Mouse (Mus musculus) mouse embryonic stem cell (cell line): ENCODE measurements around the gene BC049730.
"Not testable (repeated sequence)": the region's sequence is repeated elsewhere in the genome, so short reads cannot be mapped to it uniquely, and the experiment has no call there.

ENCODE experiments used
- in situ Hi-C, 2 experiments: fragments of 300-500 bp; cut with MboI; formaldehyde crosslinking; loops; 1 replicate in 1 of 2; 3 replicates in 1 of 2; pipeline ENCODE4 v1.14.3; 2019 to 2020; ENCODE audit warnings: low sequenced_read_pairs in 2 of 2, low pct_unique_long_range_greater_than_20kb in 1 of 2, mixed read lengths in 1 of 2; ENCODE audit not compliant: unreplicated experiment in 1 of 2

Gene BC049730

DNA sequence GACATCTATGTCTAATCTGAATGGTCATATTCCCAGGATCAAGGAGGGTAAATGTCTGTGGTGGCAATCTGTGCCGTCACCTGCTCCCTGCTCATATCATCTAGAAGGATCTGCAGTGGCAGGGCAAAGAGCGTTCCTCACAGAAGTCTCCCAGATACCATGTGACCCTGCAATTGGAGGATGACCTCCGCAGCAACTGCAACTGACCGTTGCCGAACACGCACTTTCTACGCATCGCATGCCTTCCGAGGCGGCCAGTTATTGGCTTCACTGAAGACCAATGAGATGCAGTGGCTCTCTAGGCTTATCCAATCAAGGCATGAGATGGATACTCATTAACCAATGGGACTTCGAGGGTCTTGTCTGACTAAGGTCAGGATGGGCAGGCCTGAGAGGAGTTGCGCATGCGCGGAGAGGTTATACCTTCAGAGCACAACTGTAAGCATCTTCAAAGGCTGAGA lies at the start of gene BC049730:
Gene BC049730, plus strand, starts transcription at position 411 of the 461 bp plus-strand sequence.
- in situ Hi-C loops = no loop called here

GRCm38 (mm10) chr7:24659737-24660357 lies 49.2 kb upstream of the BC049730 start:
- in situ Hi-C loops = loop anchor here (5.0 to 10.0 kb wide), 2 partner anchors 55 to 63 kb away; no protein-coding TSS in a partner anchor

DNA sequence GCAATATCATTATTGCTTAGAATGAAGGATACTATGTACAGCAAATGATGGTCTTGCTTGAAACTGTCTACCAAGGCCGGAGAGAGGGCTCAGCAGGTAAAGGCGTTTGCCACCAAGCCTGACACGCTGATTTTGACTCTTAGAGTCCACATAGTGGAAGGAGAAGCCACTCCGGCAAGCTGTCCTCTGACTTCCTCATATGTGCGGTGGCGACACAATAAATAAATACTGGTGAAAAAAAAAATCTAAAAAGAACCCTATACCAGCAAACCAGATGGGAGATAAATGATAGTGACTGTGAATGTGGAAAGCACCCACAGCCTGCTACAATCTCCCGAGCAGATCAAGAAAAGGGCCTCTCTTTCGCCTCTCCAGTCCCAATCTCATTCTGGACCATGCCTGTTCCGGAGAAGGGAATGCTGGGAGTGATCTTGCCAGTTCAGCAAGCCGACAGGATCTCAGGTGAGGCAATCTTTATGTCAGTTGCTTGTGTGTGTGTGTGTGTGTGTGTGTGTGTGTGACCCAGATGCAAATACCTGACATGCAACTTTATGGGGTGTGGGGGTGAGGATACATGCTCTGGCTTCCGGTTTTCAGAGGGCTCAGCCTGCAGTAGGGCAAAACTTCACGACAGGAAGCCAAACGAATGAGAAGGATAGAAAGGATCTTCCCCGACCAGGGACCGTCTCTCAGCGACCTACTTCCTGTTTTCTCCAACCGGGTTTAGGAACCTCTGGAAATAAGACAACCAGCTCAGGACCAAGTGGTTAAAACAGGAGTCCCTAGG lies 47.7 kb upstream of the BC049730 start:
- in situ Hi-C loops = no loop called here

- in situ Hi-C loops = no loop called here
Measured at GRCm38 (mm10) chr7:24662575-24662974, 46.5 kb upstream of the BC049730 start.

- in situ Hi-C loops = no loop called here
Measured at GRCm38 (mm10) chr7:24664301-24664700, 44.7 kb upstream of the BC049730 start.

- in situ Hi-C loops = no loop called here
Measured at GRCm38 (mm10) chr7:24664959-24665358, 44.1 kb upstream of the BC049730 start.

GRCm38 (mm10) chr7:24671944-24672439 lies 37.0 kb upstream of the BC049730 start:
- in situ Hi-C loops = no loop called here

- in situ Hi-C loops = no loop called here
Measured at GRCm38 (mm10) chr7:24676575-24676974, 32.5 kb upstream of the BC049730 start, which contains the start of gene Tex101. Gene Tex101, minus strand, starts transcription at chr7:24676675.

DNA sequence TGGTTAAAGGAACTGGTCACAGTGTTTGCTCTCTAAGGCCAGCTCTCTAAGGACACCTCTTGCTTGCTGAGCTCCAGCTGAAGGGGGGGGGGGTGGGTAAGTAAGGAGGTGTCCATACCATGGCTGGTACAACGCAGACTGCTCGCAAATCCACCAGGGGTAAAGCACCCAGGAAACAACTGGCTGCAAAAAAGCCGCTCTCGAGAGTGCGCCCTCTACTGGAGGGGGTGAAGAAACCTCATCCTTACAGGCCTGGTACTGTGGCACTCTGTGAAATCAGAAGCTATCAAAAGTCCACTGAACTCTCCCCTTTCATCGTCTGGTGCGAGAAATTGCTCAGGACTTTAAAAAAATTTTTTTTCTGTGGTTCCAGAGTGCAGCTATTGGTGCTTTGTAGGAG lies 24.9 kb upstream of the BC049730 start:
- in situ Hi-C loops = not testable (repeated sequence)

DNA sequence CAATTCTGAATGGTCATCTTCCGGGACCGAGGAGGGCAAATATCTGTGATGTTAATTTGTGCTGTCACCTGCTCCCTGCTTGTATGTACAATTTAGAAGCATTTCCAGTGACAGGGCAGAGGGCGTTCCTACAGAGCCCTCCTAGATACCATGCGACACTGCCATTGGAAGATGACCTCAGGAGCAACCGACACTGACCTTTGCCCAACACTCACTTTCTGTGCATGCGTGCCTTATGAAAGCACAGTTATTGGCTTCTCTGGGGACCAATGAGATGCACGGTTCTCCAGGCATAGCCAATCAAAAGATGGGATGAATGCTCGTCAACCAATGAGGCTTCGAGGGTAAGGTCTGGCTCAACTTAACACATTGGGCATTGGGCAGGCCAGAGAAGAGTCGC lies 21.5 kb upstream of the BC049730 start:
- in situ Hi-C loops = not testable (repeated sequence)

DNA sequence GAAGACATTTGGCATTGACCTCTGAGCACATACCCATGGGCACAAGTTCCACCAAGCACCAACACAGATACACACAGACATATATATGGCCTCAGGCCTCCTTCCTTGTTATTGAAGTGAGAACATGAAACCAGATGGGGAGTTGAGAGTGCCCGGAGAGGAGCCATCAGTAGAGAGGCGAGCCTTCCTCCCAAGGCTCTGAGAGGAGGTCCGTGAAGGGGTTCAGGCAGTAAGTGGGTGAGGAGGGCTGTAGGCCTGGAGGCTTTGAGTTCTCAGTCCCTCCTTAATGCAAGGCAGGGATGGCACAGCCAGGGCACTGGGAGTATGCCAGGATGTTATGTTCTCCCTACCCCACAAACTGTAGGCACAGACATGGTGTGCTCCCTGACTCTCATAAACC lies 16.3 kb upstream of the BC049730 start:
- in situ Hi-C loops = not testable (repeated sequence)

- in situ Hi-C loops = not testable (repeated sequence)
Measured at GRCm38 (mm10) chr7:24697891-24698290, 11.2 kb upstream of the BC049730 start.

GRCm38 (mm10) chr7:24702841-24703240 lies 6.2 kb upstream of the BC049730 start:
- in situ Hi-C loops = not testable (repeated sequence)

DNA sequence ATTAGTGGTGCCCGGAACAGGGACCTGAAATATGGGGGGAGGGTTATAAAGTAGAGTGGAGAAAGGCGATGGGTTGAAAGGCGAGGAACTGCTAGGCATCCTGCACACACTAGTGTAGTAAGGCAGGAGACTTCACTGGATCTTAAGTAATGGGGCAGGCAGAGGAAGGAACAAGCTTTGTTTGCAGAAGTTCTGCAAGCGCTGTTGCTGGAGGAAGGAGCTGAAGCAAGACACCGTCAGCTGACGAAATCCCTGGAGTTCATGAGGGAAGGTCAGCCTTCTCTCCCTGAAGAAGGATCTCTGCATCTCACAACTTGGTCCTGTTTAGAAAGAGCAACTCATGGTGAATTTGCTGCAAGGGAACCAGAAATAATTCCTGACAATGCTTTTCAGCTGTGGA lies 6.0 kb downstream of the BC049730 start:
- in situ Hi-C loops = no loop called here

DNA sequence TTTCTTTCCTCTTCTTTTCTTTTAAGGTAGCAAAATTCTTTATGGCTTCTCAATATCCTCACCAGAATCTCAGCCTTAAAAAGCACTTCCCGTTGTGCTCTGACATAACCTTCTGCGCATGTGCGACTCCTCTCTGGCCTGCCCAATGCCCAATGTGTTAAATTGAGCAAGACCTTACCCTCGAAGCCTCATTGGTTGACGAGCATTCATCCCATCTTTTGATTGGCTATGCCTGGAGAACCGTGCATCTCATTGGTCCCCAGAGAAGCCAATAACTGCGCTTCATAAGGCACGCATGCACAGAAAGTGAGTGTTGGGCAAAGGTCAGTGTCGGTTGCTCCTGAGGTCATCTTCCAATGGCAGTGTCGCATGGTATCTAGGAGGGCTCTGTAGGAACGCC lies 17.8 kb downstream of the BC049730 start, which contains the start of gene Gm4763:
Gene Gm4763, minus strand, starts transcription at position 101 of the 400 bp plus-strand sequence.
- in situ Hi-C loops = not testable (repeated sequence)

DNA sequence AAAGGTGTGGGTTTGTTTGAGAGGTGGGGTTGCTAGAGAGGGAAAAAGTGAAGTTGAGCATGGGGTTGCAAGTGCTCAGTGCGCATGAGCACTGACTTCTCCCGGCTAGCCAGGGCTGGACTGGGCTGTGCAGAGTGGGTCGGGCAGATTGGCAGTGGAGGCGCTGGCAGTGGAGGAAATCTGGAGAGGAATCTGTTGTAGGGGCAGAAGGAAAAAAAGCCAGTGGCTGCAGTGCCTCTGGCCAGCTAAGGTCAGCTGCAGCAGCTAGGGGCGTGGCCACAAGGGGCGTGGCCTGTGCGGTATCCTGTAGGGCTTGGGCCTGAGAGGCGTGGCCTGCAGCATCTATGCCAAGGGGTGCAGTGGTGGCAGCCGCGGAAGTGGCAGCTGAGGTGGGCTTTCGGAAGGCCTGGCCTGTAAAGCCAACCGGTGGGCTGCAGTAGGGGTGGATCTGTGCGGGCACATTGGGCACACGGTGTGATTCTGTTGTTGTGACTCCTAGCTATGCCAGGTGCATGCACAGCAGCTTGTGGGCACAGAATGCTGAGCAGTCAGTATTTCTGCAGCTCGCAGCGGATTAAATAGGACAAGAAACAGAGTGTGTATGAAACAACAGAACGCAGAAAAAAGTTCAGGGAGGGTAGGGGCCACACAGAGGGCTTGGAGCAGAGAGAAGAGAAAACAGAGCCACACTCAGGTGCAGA lies 27.1 kb downstream of the BC049730 start:
- in situ Hi-C loops = no loop called here

DNA sequence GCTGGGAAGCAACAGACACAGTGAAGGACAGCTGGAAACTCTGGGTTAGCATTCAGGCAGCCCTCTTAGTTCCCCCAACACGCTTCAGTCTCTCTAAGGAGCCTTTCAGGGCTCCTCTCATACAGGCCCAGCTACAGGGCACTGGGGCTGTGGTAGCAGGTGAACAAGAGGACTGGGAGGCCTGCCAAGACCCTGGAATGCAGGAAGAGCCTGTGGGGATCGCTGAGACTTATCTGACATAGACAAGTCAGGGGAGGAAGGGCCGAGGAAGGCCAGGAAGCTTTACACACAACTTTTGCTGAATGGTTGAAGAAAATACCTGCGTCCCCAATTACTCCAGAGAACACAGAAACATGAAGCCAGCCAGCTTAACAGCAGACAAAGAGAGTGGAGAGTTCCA lies 41.7 kb downstream of the BC049730 start:
- in situ Hi-C loops = no loop called here

- in situ Hi-C loops = no loop called here
Measured at GRCm38 (mm10) chr7:24751610-24752009, 42.6 kb downstream of the BC049730 start.

DNA sequence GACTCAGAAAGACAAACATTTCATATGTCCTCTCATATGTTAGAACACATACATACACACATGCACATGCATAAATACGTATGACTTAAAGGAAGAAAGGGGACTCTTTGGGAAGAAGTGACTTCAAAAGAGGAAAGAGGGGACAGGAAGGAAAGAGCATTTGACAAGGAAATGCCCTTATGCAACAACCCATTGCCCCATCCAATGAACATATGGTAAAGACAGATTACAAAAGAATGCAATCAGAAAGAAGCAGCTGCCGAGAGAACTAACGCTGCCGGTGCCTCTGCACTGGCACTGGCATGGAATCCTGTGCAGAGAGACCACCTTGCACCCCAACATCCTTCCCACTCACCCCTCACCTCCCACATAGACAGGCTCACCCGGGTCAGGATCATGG lies 44.4 kb downstream of the BC049730 start:
- in situ Hi-C loops = no loop called here
